Mouse (Mus musculus) heart, adult 8-10 months (tissue): ENCODE results near the gene Evx2. TPM values are rescaled to one million over a fixed set of nuclear protein-coding genes. Genes with fewer than 3 reads are reported as not detected.

ENCODE experiments used
- DNase-seq: peaks from one replicate; pipeline ENCODE4 v3.0.0; 2022; ENCODE audit warnings: low spot score
- total RNA-seq, 4 experiments: library from RNA; stranded (reverse); gene quantifications; 2 replicates each; pipeline ENCODE4 v1.2.4; 2022

Evx2 gene
- total RNA-seq, 4 experiments from 2014 or later: not detected

DNA sequence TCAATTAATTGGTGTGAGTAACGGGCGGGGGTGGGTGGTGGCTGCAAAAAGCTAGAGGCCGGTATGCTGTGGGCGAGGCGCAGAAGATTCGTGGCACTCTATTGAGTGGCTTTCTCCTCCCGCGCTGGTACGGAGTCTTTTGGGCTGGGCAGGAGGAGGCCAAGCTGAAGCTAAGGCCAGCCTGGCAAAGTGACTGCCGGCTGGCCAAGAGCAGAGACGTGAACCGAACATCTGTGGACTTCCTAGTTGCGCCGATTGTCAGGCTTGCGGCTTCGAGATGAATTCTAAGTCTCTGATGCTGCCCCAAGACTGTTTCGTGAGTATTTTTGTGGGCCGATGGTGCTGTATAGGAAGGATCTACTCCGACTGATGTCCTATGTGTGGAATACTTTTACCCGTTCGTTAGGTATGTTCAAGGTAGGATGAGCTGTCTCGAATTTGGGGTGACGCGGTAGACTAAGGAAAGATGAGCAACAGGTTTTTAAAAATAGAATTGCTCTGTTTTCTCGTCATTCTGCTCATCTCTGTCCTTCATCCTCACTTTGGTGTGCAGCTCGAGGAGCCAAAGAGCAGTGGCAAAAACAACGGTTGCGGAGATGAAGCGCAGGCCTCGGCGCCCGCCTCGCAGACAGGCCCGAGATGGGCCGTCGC is 8.0 kb upstream of the Evx2 start:
- no peak for DNase-seq

DNA sequence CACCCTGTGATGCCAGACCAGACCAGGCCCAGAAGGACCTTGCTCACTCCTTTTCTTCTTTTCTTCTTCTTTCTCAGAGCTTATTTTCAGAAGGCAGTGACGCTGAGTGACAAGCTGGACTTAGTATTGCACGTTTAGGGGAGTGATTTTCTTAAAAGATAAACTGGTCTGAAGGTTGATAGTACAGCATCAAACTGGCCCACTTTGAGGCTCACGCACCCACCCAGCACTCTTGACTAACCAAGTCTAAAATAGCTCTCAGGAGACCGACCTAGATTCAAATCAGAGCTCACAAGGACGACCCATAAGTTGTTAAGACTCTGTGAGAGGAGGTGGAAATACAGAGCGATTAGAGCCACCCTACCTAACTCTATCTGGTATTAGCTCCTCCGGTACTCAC is 7.1 kb upstream of the Evx2 start:
- DNase-seq: no peak

DNA sequence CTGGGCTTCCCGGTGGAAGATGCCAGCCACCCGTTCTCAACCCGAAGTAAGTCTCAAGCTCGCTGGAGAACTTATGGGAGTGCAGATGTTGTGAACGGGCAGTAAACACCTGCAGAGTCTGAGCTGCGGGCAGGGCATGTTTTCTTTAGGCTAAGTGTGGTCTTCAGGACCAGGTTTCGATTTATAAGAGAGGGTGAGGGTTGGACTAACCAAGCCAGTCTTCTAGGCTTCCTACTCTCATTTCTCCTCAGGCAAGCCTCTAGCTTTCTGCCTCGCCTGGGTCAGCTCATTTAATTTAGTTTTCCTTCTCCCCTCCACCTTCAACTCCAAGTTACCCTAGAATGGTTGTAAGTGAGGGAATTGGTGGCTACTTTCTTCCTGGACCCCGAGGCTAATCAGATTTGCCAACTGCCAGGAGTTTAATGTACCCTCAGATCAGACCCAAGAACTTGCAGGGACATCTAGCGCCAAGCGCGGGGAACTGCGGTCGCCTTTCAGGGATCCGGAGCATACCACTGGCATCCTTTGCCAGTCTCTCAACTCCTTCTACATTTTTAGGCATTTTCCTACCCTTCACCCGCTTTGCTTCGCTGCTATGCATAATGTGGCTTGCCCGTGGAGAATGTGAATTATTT is 4.1 kb upstream of the Evx2 start:
- DNase-seq: no peak

DNA sequence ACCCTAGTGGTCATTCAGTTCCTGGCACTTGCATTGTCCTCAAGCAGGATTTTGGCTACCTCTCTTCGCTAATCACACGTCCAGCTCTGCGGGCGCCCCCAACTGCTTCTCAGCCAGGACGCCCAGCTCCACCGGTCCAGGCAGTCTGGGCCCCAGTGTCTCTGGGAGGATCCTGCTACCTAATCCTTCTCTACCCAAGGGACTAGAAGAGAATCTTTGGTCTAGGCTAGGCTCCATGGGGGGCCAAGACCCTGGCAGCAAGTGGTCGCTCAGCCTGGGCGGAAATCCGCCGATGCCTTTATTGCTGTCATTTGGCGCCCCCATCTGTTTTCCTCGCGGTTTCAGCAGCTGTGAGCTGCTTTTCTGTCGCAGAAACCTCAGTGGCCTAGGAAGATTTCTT is 2.3 kb upstream of the Evx2 start:
- no peak for DNase-seq

GRCm38 (mm10) chr2:74660421-74661375 is 1.3 kb upstream of the Evx2 start:
- no peak for DNase-seq

DNA sequence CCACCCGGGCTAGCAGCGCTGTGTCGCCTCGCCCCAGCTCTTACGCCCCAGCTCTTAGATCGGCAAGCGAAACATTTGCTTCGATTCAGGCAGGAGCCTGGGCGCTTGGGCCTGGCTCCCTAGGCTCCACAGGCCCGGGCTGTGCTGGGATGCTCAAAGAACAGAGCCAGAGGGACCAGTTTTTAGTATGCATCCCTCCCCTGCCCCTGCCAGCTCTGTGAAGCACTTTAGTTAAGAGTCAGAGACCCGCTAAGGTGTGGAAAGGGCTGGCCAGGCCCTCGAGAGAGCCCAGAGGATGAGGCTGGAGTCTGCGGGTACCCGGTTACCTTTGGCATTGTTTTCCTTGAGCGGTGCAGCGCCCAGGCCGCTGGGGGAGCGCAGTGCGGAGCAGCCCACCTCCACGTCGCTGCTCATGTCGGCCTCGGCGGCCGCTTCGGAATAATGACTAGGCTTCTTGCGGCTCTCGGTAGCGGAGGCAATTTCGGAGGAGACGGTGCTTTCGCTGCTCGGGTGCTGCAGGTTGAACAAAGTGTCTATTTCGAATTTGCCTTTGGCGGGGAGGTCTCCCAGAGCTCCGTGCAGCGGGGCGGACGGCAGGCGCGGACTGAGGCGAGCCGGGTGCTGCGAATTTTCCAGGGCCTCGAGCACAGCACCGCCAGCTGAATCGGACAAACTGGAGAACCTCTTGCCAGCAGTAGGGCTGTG is 538 bp downstream of the Evx2 start:
- DNase-seq: no peak

GRCm38 (mm10) chr2:74658024-74658666 is 1.2 kb downstream of the Evx2 start:
- no peak for DNase-seq

DNA sequence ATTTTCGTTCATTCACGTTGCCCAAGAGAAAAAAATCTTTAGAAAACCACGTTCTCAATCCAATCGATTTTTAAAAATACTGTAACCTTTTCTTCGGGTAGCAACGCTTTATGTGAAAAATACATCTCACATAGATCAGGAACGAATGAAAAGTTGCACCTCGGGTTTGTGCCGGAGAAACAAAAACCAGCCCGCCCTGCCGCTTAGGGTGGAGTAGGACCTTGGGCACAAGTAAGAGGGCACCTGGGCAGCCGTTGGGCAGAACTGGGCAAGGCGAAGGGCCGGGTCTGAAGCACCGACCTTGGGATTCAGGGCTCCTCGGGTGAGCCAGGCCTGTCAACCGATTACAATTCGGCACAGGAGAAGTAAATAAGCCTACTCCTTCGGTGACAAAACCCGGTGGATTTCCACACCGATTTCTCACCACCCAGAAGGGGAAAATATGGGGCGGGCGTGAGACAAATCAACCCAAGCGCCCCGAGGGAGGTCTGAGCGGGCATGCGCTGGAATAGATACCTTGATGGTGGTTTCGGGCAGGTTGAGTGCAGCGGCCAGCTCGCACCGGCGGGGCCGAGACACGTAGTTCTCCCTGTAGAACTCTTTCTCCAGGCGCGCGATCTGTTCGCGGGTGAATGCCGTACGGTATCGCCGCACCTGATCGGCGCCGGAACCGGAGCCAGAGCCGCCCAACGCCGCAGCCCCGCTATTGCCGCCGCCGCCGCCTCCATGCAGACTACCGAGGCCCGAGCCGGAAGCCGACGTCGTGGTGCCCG is 1.9 kb downstream of the Evx2 start:
- DNase-seq: no peak

DNA sequence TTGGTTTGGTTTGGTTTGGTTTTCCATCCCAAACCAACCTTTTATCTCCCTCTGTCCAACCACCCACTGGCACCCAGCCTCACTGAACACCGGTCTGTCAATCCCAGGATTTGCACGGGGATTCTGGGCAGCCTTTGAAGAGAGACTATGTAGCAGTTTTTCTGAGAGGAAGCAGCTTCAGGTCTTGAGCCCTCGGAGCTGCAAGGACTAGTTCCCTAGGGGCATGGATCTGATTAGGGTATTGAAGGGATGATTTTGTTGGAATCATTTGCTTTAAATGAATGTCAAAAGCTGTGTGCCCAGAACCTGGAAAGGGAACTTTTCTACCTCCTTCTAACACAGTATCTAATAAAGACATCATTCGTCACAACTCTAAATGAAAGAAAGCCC is 2.7 kb downstream of the Evx2 start:
- DNase-seq: no peak

- no peak for DNase-seq
These were observed 3.3 kb downstream of the Evx2 start for GRCm38 (mm10) chr2:74655821-74656631.

GRCm38 (mm10) chr2:74655420-74655781 is 4.0 kb downstream of the Evx2 start:
- DNase-seq: no peak

DNA sequence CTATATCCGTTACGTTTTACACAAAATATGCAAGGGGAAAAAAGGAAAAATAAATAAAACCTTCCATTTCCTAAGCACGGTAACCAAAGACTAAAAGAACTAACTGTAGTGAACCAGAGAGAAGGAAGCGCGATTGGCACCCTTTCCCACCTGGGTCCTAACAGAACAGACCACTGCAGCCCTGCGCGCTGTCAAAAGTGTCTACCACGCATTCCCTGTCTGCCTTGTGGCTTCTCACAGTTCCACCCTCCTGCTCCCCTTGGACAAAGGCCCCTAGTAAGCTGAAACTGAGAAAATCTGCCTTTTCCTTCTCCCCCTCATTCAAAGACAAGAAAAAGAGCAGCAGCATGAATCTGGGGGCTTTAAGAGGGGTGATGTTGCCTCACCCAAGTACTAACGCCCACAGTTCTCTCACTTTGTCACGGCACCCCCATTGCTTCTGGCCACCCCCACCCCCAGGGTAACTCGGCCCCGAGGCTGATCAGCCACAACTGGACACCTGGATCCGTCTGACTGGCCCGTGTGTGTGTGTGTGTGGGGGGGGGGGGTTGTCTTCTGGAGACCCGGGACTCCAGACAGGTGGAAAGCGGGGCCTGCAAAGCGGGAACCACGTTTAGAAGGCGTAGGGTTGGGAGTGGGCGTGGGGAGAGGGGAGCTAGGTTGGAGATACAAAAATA is 4.5 kb downstream of the Evx2 start:
- no peak for DNase-seq

GRCm38 (mm10) chr2:74653781-74654535 is 5.4 kb downstream of the Evx2 start:
- no peak for DNase-seq

- no peak for DNase-seq
These were observed 6.4 kb downstream of the Evx2 start for GRCm38 (mm10) chr2:74652996-74653340.

DNA sequence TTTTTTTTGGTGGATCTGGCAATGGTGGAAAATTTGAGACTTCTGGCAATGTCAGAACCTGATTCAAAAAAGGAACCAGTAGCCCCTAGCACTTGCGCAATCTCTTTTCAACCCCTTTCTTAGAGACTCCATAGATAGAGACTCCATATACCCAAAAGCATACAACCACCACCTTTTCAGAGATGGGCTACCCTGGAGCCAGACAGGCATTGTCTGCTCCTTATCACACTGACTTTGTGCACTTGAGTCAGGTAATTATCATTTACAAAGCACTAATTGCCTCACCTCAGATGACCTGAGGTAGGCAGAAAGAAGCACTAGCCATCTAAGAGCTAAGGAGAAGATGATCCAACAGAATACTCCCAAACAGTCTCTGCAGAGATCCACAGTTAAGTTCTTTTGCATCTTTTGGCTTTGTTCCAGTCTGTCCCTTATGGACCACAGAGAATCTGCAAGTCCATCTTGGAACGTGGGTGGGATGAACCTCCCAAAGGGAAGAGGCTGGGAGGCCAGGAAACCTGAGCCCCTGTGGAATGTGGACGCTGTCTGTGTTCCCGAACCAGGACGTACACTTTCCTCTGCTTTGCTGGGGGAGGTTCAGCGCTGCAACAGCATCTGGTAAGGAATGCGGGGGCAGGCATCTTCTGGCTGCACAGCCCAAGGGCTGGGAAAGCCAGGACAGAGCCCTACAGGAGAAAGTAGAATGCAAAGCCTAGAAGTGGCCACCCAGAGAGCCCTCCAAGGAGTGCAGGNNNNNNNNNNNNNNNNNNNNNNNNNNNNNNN is 12.1 kb downstream of the Evx2 start:
- no peak for DNase-seq

DNA sequence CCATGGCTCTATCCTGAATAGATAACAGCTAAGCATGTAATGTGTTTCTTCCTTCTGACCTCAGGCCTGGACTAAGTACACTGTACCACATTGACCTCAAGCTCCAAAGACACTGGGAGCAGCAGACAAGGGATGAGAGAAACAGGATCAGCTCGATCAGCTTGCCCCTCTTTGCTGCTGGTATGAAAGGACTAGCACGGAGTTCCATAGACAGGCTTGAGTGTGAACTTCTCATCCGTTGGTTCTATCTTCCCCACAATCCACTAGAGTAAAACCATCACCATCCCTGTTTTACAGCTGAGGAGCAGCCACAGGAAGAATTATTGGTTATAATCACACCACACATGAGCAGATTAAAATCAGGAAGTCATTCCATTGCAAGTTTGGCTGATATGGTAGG is 13.7 kb downstream of the Evx2 start:
- no peak for DNase-seq

DNA sequence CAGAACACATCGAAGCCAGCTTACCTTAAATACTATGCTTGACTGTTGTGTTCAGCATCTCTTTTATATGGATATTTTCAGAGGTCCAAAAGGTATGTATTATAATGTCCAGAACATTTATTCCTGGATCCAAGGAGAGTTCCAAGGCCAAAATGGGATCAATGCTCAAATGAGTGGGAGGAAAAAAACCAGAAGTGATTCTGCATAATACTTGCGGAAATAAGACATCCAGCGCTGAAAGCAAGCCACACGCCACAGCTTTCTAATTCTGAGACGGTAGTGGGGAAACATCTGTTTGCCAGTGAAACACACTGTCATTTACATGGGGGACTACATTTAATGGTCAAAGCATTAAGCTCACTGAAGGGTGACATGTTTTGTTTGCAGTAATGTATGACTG is 16.9 kb downstream of the Evx2 start:
- no peak for DNase-seq

DNA sequence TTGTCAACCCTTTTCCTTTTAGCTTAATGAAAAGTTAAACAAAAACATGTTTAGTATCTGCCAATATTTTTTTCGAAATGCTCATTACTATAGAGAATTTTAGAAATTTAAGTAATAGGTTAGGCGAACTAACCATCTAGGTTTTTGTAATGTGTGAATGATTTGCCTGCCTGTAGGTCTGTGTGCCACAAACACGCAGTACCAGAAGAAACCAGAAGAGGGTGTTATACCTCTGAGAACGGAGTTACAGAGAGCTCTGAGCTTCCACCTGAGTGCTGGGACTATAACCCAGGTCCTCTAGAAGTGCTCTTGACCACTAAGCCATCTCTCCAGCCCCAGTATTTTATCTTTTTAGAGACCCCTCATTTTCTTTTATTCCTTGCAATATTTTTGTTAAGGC is 23.9 kb downstream of the Evx2 start:
- no peak for DNase-seq
